Mouse (Mus musculus) CH12.LX (cell line): ENCODE measurements at regions not wholly inside any gene's neighbourhood (a gene's known extent, or its start where the extent isn't known, plus 50 kb on each side); places are given as distances from the start of the nearest gene placed in this dataset.

Experiments
- DNase-seq: peaks from one replicate; pipeline ENCODE4 v3.0.0-alpha.2; 2013; ENCODE audit errors: extremely low read depth
- H3K27ac ChIP-seq: 2 replicates; pipeline ENCODE4 v1.5.1; 2012; ENCODE audit warnings: low read depth, mild to moderate bottlenecking, control low read depth, moderate library complexity; ENCODE audit not compliant: insufficient read depth
- H3K27me3 ChIP-seq: replicated peaks from 2 replicates; pipeline ENCODE3; 2012; ENCODE audit warnings: inconsistent platforms
- H3K36me3 ChIP-seq, 2 experiments: replicated peaks in 1 of 2; 2 replicates each; pipeline versions ENCODE3 to v1.6.1; 2012; ENCODE audit warnings: inconsistent platforms in 1 of 2, low read length in 1 of 2, mild to moderate bottlenecking in 1 of 2, mixed read lengths in 1 of 2, moderate library complexity in 1 of 2; ENCODE audit not compliant: control insufficient read depth in 1 of 2, insufficient read depth in 1 of 2
- H3K4me1 ChIP-seq, 2 experiments: 2 replicates each; pipeline ENCODE4 v1.6.1; 2012; ENCODE audit warnings: inconsistent platforms in 1 of 2, moderate library complexity in 1 of 2; ENCODE audit not compliant: insufficient read depth in 2 of 2, control insufficient read depth in 1 of 2
- H3K4me2 ChIP-seq: 2 replicates; pipeline ENCODE4 v1.6.1; 2012; ENCODE audit warnings: low read depth, mild to moderate bottlenecking, control low read depth; ENCODE audit not compliant: poor library complexity, insufficient read depth, severe bottlenecking
- H3K4me3 ChIP-seq, 3 experiments: fragments of 150-350 bp in 1 of 3; sonication (generic) in 1 of 3; replicated peaks in 1 of 3; 2 replicates each; pipeline versions ENCODE3 to v1.5.1; 2011 to 2012; ENCODE audit warnings: low read depth in 2 of 3, low read length in 2 of 3, mild to moderate bottlenecking in 2 of 3, moderate library complexity in 2 of 3, control low read depth in 1 of 3, improper control_type of control experiment in 1 of 3, inconsistent platforms in 1 of 3, mixed read lengths in 1 of 3; ENCODE audit not compliant: poor library complexity in 1 of 3
- H3K79me2 ChIP-seq: replicated peaks from 2 replicates; pipeline ENCODE4 v1.6.1; 2012; ENCODE audit warnings: mild to moderate bottlenecking, moderate library complexity; ENCODE audit not compliant: control insufficient read depth, poor library complexity, insufficient read depth, severe bottlenecking; ENCODE audit errors: extremely low read depth
- H3K9ac ChIP-seq: 2 replicates; pipeline ENCODE4 v1.6.1; 2012; ENCODE audit warnings: low read depth, mild to moderate bottlenecking, control low read depth, moderate library complexity; ENCODE audit not compliant: insufficient read depth
- H3K9me3 ChIP-seq: replicated peaks from 2 replicates; pipeline ENCODE3; 2012; ENCODE audit warnings: low read length, inconsistent platforms, mixed read lengths
- BHLHE40 ChIP-seq: IDR thresholded peaks from 2 replicates; pipeline ENCODE4 v1.6.1; 2011; ENCODE audit warnings: mild to moderate bottlenecking, low read depth, low read length, improper control_type of control experiment
- CHD1 ChIP-seq: IDR thresholded peaks from 2 replicates; pipeline ENCODE4 v1.6.1; 2012; ENCODE audit warnings: low read depth, low read length, improper control_type of control experiment, inconsistent platforms
- CTCF ChIP-seq, 2 experiments: IDR thresholded peaks in 1 of 2; conservative IDR thresholded peaks in 1 of 2; 2 replicates each; pipeline ENCODE4 v1.5.1; 2011 to 2012; ENCODE audit warnings: low read depth in 2 of 2, low read length in 2 of 2, improper control_type of control experiment in 1 of 2, inconsistent platforms in 1 of 2, mild to moderate bottlenecking in 1 of 2, moderate library complexity in 1 of 2
- ELF1 ChIP-seq: IDR thresholded peaks from 2 replicates; pipeline ENCODE4 v1.6.1; 2014; ENCODE audit warnings: low read depth, mild to moderate bottlenecking, inconsistent platforms, low read length, improper control_type of control experiment
- EP300 ChIP-seq: IDR thresholded peaks from 2 replicates; pipeline ENCODE4 v1.6.1; 2011; ENCODE audit warnings: low read length, improper control_type of control experiment
- ETS1 ChIP-seq: conservative IDR thresholded peaks from 2 replicates; pipeline ENCODE4 v1.6.1; 2012; ENCODE audit warnings: low read depth, mild to moderate bottlenecking, inconsistent platforms, low read length, improper control_type of control experiment, moderate library complexity
- GABPA ChIP-seq: IDR thresholded peaks from 2 replicates; pipeline ENCODE4 v1.6.1; 2012; ENCODE audit warnings: low read depth, low read length, improper control_type of control experiment, inconsistent platforms; ENCODE audit not compliant: insufficient replicate concordance
- HCFC1 ChIP-seq: IDR thresholded peaks from 2 replicates; pipeline ENCODE4 v1.6.1; 2012; ENCODE audit warnings: low read depth, mild to moderate bottlenecking, inconsistent platforms, low read length, improper control_type of control experiment
- IRF4 ChIP-seq: IDR thresholded peaks from 2 replicates; pipeline ENCODE4 v1.6.1; 2014; ENCODE audit warnings: low read depth, mild to moderate bottlenecking, inconsistent platforms, low read length, improper control_type of control experiment
- JUN ChIP-seq: IDR thresholded peaks from 2 replicates; pipeline ENCODE4 v1.6.1; 2011; ENCODE audit warnings: low read depth, mild to moderate bottlenecking, low read length, improper control_type of control experiment, moderate library complexity; ENCODE audit not compliant: insufficient read depth
- JUND ChIP-seq: conservative IDR thresholded peaks from 2 replicates; pipeline ENCODE4 v1.6.1; 2011; ENCODE audit warnings: low read depth, low read length, improper control_type of control experiment
- KAT2A ChIP-seq: IDR thresholded peaks from 2 replicates; pipeline ENCODE4 v1.6.1; 2012; ENCODE audit warnings: low read length, improper control_type of control experiment, inconsistent platforms; ENCODE audit not compliant: insufficient replicate concordance
- MAFK ChIP-seq: IDR thresholded peaks from 2 replicates; pipeline ENCODE4 v1.6.1; 2011; ENCODE audit warnings: low read length, improper control_type of control experiment; ENCODE audit not compliant: insufficient replicate concordance
- MAX ChIP-seq: IDR thresholded peaks from 2 replicates; pipeline ENCODE4 v1.6.1; 2011; ENCODE audit warnings: low read length, improper control_type of control experiment
- MAZ ChIP-seq: IDR thresholded peaks from 2 replicates; pipeline ENCODE4 v1.6.1; 2012; ENCODE audit warnings: low read depth, mild to moderate bottlenecking, inconsistent platforms, low read length, improper control_type of control experiment, moderate library complexity
- MXI1 ChIP-seq: IDR thresholded peaks from 2 replicates; pipeline ENCODE4 v1.6.1; 2011; ENCODE audit warnings: mild to moderate bottlenecking, low read depth, low read length, improper control_type of control experiment
- MYC ChIP-seq: IDR thresholded peaks from 2 replicates; pipeline ENCODE4 v1.6.1; 2011; ENCODE audit warnings: low read depth, mild to moderate bottlenecking, improper control_type of control experiment, low read length
- PAX5 ChIP-seq: IDR thresholded peaks from 2 replicates; pipeline ENCODE4 v1.6.1; 2012; ENCODE audit warnings: low read length, inconsistent platforms, mixed read lengths
- POLR2A ChIP-seq: IDR thresholded peaks from 2 replicates; pipeline ENCODE4 v1.6.1; 2011; ENCODE audit warnings: low read depth, mild to moderate bottlenecking, improper control_type of control experiment, low read length
- RAD21 ChIP-seq: IDR thresholded peaks from 2 replicates; pipeline ENCODE4 v1.6.1; 2011; ENCODE audit warnings: low read depth, mild to moderate bottlenecking, low read length, improper control_type of control experiment, moderate library complexity
- SMC3 ChIP-seq: IDR thresholded peaks from 2 replicates; pipeline ENCODE4 v1.6.1; 2011; ENCODE audit warnings: low read depth, low read length, improper control_type of control experiment
- TBP ChIP-seq: conservative IDR thresholded peaks from 2 replicates; pipeline ENCODE4 v1.6.1; 2011; ENCODE audit warnings: low read depth, low read length, improper control_type of control experiment
- UBTF ChIP-seq: IDR thresholded peaks from 2 replicates; pipeline ENCODE4 v1.6.1; 2012; ENCODE audit warnings: low read depth, mild to moderate bottlenecking, inconsistent platforms, low read length, improper control_type of control experiment, moderate library complexity
- USF1 ChIP-seq: IDR thresholded peaks from 2 replicates; pipeline ENCODE4 v1.6.1; 2014; ENCODE audit warnings: low read depth, mild to moderate bottlenecking, inconsistent platforms, low read length, improper control_type of control experiment
- USF2 ChIP-seq: conservative IDR thresholded peaks from 2 replicates; pipeline ENCODE4 v1.6.1; 2011; ENCODE audit warnings: low read depth, low read length, improper control_type of control experiment
- ZC3H11A ChIP-seq: IDR thresholded peaks from 2 replicates; pipeline ENCODE4 v1.6.1; 2012; ENCODE audit warnings: low read depth, mild to moderate bottlenecking, inconsistent platforms, low read length, improper control_type of control experiment
- ZMIZ1 ChIP-seq: IDR thresholded peaks from 2 replicates; pipeline ENCODE4 v1.6.1; 2012; ENCODE audit warnings: low read depth, mild to moderate bottlenecking, inconsistent platforms, low read length, improper control_type of control experiment
- ZNF384 ChIP-seq: IDR thresholded peaks from 2 replicates; pipeline ENCODE4 v1.6.1; 2012; ENCODE audit warnings: low read depth, low read length, improper control_type of control experiment, inconsistent platforms
- dilution Hi-C: fragments of 300-500 bp; cut with MboI; formaldehyde crosslinking; loops from 2 replicates; pipeline ENCODE4 v1.14.3; 2020; ENCODE audit warnings: low sequenced_read_pairs; ENCODE audit not compliant: extremely low pct_unique_long_range_greater_than_20kb, extremely low pct_ligation_motif_present
- in situ Hi-C: fragments of 300-500 bp; cut with MboI; formaldehyde crosslinking; loops from 3 replicates; pipeline ENCODE4 v1.14.3; 2019; ENCODE audit warnings: low sequenced_read_pairs, low pct_ligation_motif_present, low pct_unique_long_range_greater_than_20kb, mixed read lengths

- no peaks in the 10 kb centered on the region for H3K79me2 ChIP-seq
- TF ChIP-seq CHD1 (no peak), IRF4 (no peak), ZNF384 (no peak), USF1 (no peak), HCFC1 (no peak), MAFK (no peak), MAX (no peak), RAD21 (no peak), JUND (no peak), MAZ (no peak), ELF1 (no peak), CTCF (conservative IDR thresholded peaks at IDR 0.05 in 1 of 2, IDR thresholded peaks at IDR 0.05 in 1 of 2; ENCODE audit: low read depth in 2 of 2, low read length in 2 of 2) (no peak), PAX5 (no peak), GABPA (no peak), ZC3H11A (no peak), UBTF (no peak), USF2 (no peak), ZMIZ1 (no peak), TBP (no peak), JUN (no peak)
- TF ChIP-seq, all 38 proteins: peak for 0
- H3K9ac ChIP-seq, result no peak overlapping the region
- no peaks in the 10 kb centered on the region for H3K4me1 ChIP-seq
- no peak overlapping the region for H3K4me2 ChIP-seq
- in situ Hi-C loops, result no loop called here
- no peaks in the 10 kb centered on the region for H3K27me3 ChIP-seq
- peaks cover 19% of the 10 kb centered on the region for H3K9me3 ChIP-seq
- H3K27ac ChIP-seq, result no peak overlapping the region
- dilution Hi-C loops, result no loop called here
- no peak overlapping the region for H3K4me3 ChIP-seq
- H3K36me3 ChIP-seq, result no peaks in the 10 kb centered on the region
- DNase-seq, result no peak
These were observed 430.5 kb upstream of the Prickle1 start for GRCm38 (mm10) chr15:94025996-94026696.

- Histone ChIP-seq H3K27ac (no peak overlapping the region), H3K4me1 (no peaks in the 10 kb centered on the region), H3K4me2 (no peak overlapping the region), H3K36me3 (no peaks in the 10 kb centered on the region), H3K9ac (no peak overlapping the region), H3K9me3 (peaks cover 17% of the 10 kb centered on the region), H3K27me3 (no peaks in the 10 kb centered on the region), H3K4me3 (no peak overlapping the region), H3K79me2 (no peaks in the 10 kb centered on the region)
- DNase-seq, result no peak
- in situ Hi-C loops (no loop called here), dilution Hi-C loops (no loop called here)
- TF ChIP-seq CHD1 (no peak), MYC (no peak), KAT2A (no peak), UBTF (no peak), MXI1 (no peak), ZMIZ1 (no peak), POLR2A (no peak), ETS1 (no peak), MAX (no peak), MAFK (no peak), BHLHE40 (no peak), SMC3 (no peak), GABPA (no peak), ELF1 (no peak), EP300 (no peak), PAX5 (no peak), HCFC1 (no peak)
These were observed 429.7 kb upstream of the Prickle1 start for GRCm38 (mm10) chr15:94025239-94025971.
